Mouse (Mus musculus): ENCODE data around the gene Cd81.

Cd81 gene

GRCm38 (mm10) chr7:143070506-143071070 lies 18.0 kb downstream of the Cd81 start:
- DNase-seq (ENCODE audit: low read depth), result no peak

- DNase-seq (ENCODE audit: low read depth), result no peak
Observed at GRCm38 (mm10) chr7:143072605-143073004, 20.1 kb downstream of the Cd81 start.

GRCm38 (mm10) chr7:143073086-143073485 lies 20.5 kb downstream of the Cd81 start:
- DNase-seq (ENCODE audit: low read depth), result peak; percentile 77

GRCm38 (mm10) chr7:143075394-143075793 lies 22.9 kb downstream of the Cd81 start:
- DNase-seq (ENCODE audit: low read depth), result no peak

- DNase-seq (ENCODE audit: low read depth), result no peak
Observed at GRCm38 (mm10) chr7:143077351-143077750, 24.8 kb downstream of the Cd81 start.

GRCm38 (mm10) chr7:143082024-143082423 lies 29.5 kb downstream of the Cd81 start:
- no peak for DNase-seq (ENCODE audit: low read depth)

GRCm38 (mm10) chr7:143083708-143084107 lies 31.2 kb downstream of the Cd81 start:
- no peak for DNase-seq (ENCODE audit: low read depth)

GRCm38 (mm10) chr7:143086366-143086765 lies 33.8 kb downstream of the Cd81 start:
- DNase-seq (ENCODE audit: low read depth), result peak; percentile 78

- DNase-seq (ENCODE audit: low read depth), result peak; percentile 24
Observed at GRCm38 (mm10) chr7:143087070-143087579, 34.6 kb downstream of the Cd81 start.

- DNase-seq (ENCODE audit: low read depth), result no peak
Observed at GRCm38 (mm10) chr7:143093847-143094246, 41.3 kb downstream of the Cd81 start.

- peak; percentile 60 for DNase-seq (ENCODE audit: low read depth)
Observed at GRCm38 (mm10) chr7:143094592-143095553, 42.3 kb downstream of the Cd81 start, which contains the start of gene Trpm5. Gene Trpm5, minus strand, starts transcription at chr7:143094642.

- no peak for DNase-seq (ENCODE audit: low read depth)
Observed at GRCm38 (mm10) chr7:143095554-143095907, 43.0 kb downstream of the Cd81 start.

GRCm38 (mm10) chr7:143100759-143101158 lies 48.2 kb downstream of the Cd81 start:
- DNase-seq (ENCODE audit: low read depth), result no peak

- DNase-seq (ENCODE audit: low read depth), result no peak
Observed at GRCm38 (mm10) chr7:143105258-143105897, 52.8 kb downstream of the Cd81 start.

GRCm38 (mm10) chr7:143106062-143106461 lies 53.5 kb downstream of the Cd81 start, which contains the start of gene Kcnq1:
Gene Kcnq1, plus strand, starts transcription at chr7:143106362.
- no peak for DNase-seq (ENCODE audit: low read depth)

GRCm38 (mm10) chr7:143106672-143107465 lies 54.3 kb downstream of the Cd81 start:
- peak; percentile 53 for DNase-seq (ENCODE audit: low read depth)

- DNase-seq (ENCODE audit: low read depth), result no peak
Observed at GRCm38 (mm10) chr7:143108200-143108599, 55.7 kb downstream of the Cd81 start.

- DNase-seq (ENCODE audit: low read depth), result no peak
Observed at GRCm38 (mm10) chr7:143108996-143109660, 56.6 kb downstream of the Cd81 start.

- no peak for DNase-seq (ENCODE audit: low read depth)
Observed at GRCm38 (mm10) chr7:143109696-143110095, 57.2 kb downstream of the Cd81 start.

GRCm38 (mm10) chr7:143110803-143111202 lies 58.3 kb downstream of the Cd81 start:
- DNase-seq (ENCODE audit: low read depth), result no peak

- no peak for DNase-seq (ENCODE audit: low read depth)
Observed at GRCm38 (mm10) chr7:143111719-143112118, 59.2 kb downstream of the Cd81 start.

Measured in induced T-regulatory cell, adult 2 months (primary cell).